Mouse (Mus musculus): ENCODE results near the gene Cul5. TPM values are rescaled to one million over a fixed set of nuclear protein-coding genes. Genes with fewer than 3 reads are reported as not detected.
A peak's percentile ranks its signal among the peaks of the same experiment; 100 is the strongest.

Cul5 gene
- 10 to 100 TPM; 53.3 to 54.2 TPM for total RNA-seq (2021)
- long read RNA-seq, experiment 1, transcript Cul5-201 (19 exons, 3,585 nt) = major isoform, 36 of 43 reads
- long read RNA-seq, experiment 1, partial matches to known transcripts = 1 of 43 reads
- long read RNA-seq, experiment 1, other reads (novel, unspliced or antisense) = 6 of 43 reads
- long read RNA-seq, experiment 2, transcript Cul5-201 (19 exons, 3,585 nt) = major isoform, 15 of 31 reads
- long read RNA-seq, experiment 2, partial matches to known transcripts = 4 of 31 reads
- long read RNA-seq, experiment 2, other reads (novel, unspliced or antisense) = 12 of 31 reads

GRCm38 (mm10) chr9:53669680-53670219, at the start of gene Cul5:
Gene Cul5, minus strand, starts transcription at chr9:53670014.
- intact Hi-C loops (cut with DNase I) = loop anchor here (5.0 to 10.0 kb wide), 3 partner anchors 153 to 1622 kb away; partner anchors contain the start of gene Rdx

GRCm38 (mm10) chr9:53705992-53706696, 36.3 kb upstream of the Cul5 start, which contains the start of gene Rab39:
Gene Rab39, minus strand, starts transcription at chr9:53706232.
- Histone ChIP-seq H3K4me3 (peak within 1 kb of the TSS; percentile 55), H3K27ac (no peak within 1 kb of the TSS)
- TF ChIP-seq CTCF (IDR thresholded peaks at IDR 0.05) = no peak
- intact Hi-C loops (cut with DNase I) = no loop called here
- peak; percentile 70 to 79 for DNase-seq (ENCODE audit: extremely low spot score in 1 of 2, low spot score in 2 of 2)

More at GRCm38 (mm10) chr9:53669680-53670219, at the start of gene Cul5:
- peak; percentile 37 for TF ChIP-seq CTCF (IDR thresholded peaks at IDR 0.05)
- Histone ChIP-seq H3K27ac (no peak within 1 kb of the TSS), H3K4me3 (no peak within 1 kb of the TSS)
- DNase-seq (ENCODE audit: extremely low spot score in 1 of 2, low spot score in 2 of 2) = no peak

GRCm38 (mm10) chr9:53705491-53705991, 35.7 kb upstream of the Cul5 start:
- peak; percentile 25 to 36 for DNase-seq (ENCODE audit: extremely low spot score in 1 of 2, low spot score in 2 of 2)
- TF ChIP-seq CTCF (IDR thresholded peaks at IDR 0.05) = no peak
- peak overlapping the region; percentile 55 for H3K4me3 ChIP-seq
- intact Hi-C loops (cut with DNase I) = no loop called here
- H3K27ac ChIP-seq = no peak overlapping the region

- no peak overlapping the region for H3K4me3 ChIP-seq
- intact Hi-C loops (cut with DNase I) = no loop called here
- TF ChIP-seq CTCF (IDR thresholded peaks at IDR 0.05) = no peak
- H3K27ac ChIP-seq = no peak overlapping the region
- no peak for DNase-seq (ENCODE audit: extremely low spot score in 1 of 2, low spot score in 2 of 2)
These were observed 33.2 kb upstream of the Cul5 start for GRCm38 (mm10) chr9:53702991-53703390.

GRCm38 (mm10) chr9:53700496-53700895, 30.7 kb upstream of the Cul5 start:
- no peak for DNase-seq (ENCODE audit: extremely low spot score in 1 of 2, low spot score in 2 of 2)
- H3K27ac ChIP-seq = no peak overlapping the region
- no peak overlapping the region for H3K4me3 ChIP-seq
- intact Hi-C loops (cut with DNase I) = no loop called here
- TF ChIP-seq CTCF (IDR thresholded peaks at IDR 0.05) = no peak

- Histone ChIP-seq H3K4me3 (no peak overlapping the region), H3K27ac (no peak overlapping the region)
- intact Hi-C loops (cut with DNase I) = no loop called here
- no peak for DNase-seq (ENCODE audit: extremely low spot score in 1 of 2, low spot score in 2 of 2)
- no peak for TF ChIP-seq CTCF (IDR thresholded peaks at IDR 0.05)
These were observed 26.0 kb upstream of the Cul5 start for GRCm38 (mm10) chr9:53695846-53696245.

- DNase-seq (ENCODE audit: extremely low spot score in 1 of 2, low spot score in 2 of 2) = no peak
- no peak for TF ChIP-seq CTCF (IDR thresholded peaks at IDR 0.05)
- intact Hi-C loops (cut with DNase I) = no loop called here
- no peak overlapping the region for H3K4me3 ChIP-seq
- H3K27ac ChIP-seq = no peak overlapping the region
These were observed 23.9 kb upstream of the Cul5 start for GRCm38 (mm10) chr9:53693718-53694117.

GRCm38 (mm10) chr9:53691745-53692670, 22.2 kb upstream of the Cul5 start:
- DNase-seq (ENCODE audit: extremely low spot score in 1 of 2, low spot score in 2 of 2) = no peak
- no peak for TF ChIP-seq CTCF (IDR thresholded peaks at IDR 0.05)
- Histone ChIP-seq H3K27ac (no peak overlapping the region), H3K4me3 (no peak overlapping the region)
- intact Hi-C loops (cut with DNase I) = no loop called here

- intact Hi-C loops (cut with DNase I) = no loop called here
- H3K4me3 ChIP-seq = no peak overlapping the region
- no peak for TF ChIP-seq CTCF (IDR thresholded peaks at IDR 0.05)
- DNase-seq (ENCODE audit: extremely low spot score in 1 of 2, low spot score in 2 of 2) = no peak
- H3K27ac ChIP-seq = no peak overlapping the region
These were observed 11.0 kb upstream of the Cul5 start for GRCm38 (mm10) chr9:53680851-53681250.

GRCm38 (mm10) chr9:53676921-53677320, 7.1 kb upstream of the Cul5 start:
- intact Hi-C loops (cut with DNase I) = loop anchor here (10.0 kb wide), 1 partner anchor 308 kb away; no protein-coding TSS in a partner anchor

GRCm38 (mm10) chr9:53673571-53673970, 3.8 kb upstream of the Cul5 start:
- DNase-seq (ENCODE audit: extremely low spot score in 1 of 2, low spot score in 2 of 2) = peak; percentile 72 to 79
- peak; percentile 87 for TF ChIP-seq CTCF (IDR thresholded peaks at IDR 0.05)

More at GRCm38 (mm10) chr9:53676921-53677320, 7.1 kb upstream of the Cul5 start:
- TF ChIP-seq CTCF (IDR thresholded peaks at IDR 0.05) = no peak
- Histone ChIP-seq H3K27ac (no peak overlapping the region), H3K4me3 (no peak overlapping the region)
- DNase-seq (ENCODE audit: extremely low spot score in 1 of 2, low spot score in 2 of 2) = no peak

More at GRCm38 (mm10) chr9:53673571-53673970, 3.8 kb upstream of the Cul5 start:
- Histone ChIP-seq H3K4me3 (no peak overlapping the region), H3K27ac (no peak overlapping the region)
- intact Hi-C loops (cut with DNase I) = loop anchor here (5.0 to 10.0 kb wide), 2 partner anchors 149 to 311 kb away; no protein-coding TSS in a partner anchor

All from left cerebral cortex, adult 2 months (tissue).